Mouse (Mus musculus) heart, postnatal 0 days (tissue): Measurements from ENCODE around the gene Gm20518.

ENCODE experiments used
- CTCF ChIP-seq: IDR thresholded peaks from 2 replicates; pipeline ENCODE4 v1.5.1; 2016; ENCODE audit warnings: antibody characterized with exemption, control low read depth, low read depth
- EP300 ChIP-seq: IDR thresholded peaks from 2 replicates; pipeline ENCODE4 v1.6.1; 2016; ENCODE audit warnings: antibody characterized with exemption, low read depth

GRCm38 (mm10) chr16:17802456-17802838 lies 89.0 kb downstream of the Gm20518 start:
- no peak for TF ChIP-seq CTCF
- no peak for TF ChIP-seq EP300
